Mouse (Mus musculus): ENCODE results near the gene Adcy5. TPM values are rescaled to one million over a fixed set of nuclear protein-coding genes. Genes with fewer than 3 reads are reported as not detected.

Adcy5 gene
- total RNA-seq, 2 experiments from 2014 or later = 68.7 to 73.4 TPM

GRCm38 (mm10) chr16:35309634-35310033 lies 155.0 kb downstream of the Adcy5 start:
- peak in 1 of 2 experiments; percentile 5 for DNase-seq (ENCODE audit: low spot score in 2 of 2)

DNA sequence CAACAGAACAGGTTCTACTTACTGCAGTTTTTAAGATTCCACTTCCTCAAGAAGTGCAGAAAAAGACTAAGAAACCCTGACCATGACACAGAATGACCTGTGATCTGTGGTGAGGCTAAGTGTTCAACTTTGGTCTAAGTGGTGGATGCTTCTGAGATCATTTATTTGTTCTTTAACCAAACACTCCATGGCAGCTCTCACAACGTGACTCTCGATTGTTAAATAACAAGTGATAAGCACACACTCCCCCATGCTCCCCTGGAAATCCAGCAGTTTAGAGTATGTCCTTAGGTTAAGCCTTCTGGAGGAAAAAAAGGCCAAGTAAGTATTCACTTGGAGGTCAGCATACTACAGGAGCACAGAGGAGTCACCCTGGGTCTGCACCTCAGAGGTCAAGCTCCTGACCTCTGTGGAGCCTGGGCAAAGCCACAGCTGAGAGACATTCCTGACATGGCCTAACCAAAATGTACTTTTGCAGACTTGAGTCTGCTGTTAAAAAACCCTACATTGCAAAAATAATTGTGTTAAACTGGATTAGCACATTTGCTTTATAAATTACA lies 156.0 kb downstream of the Adcy5 start:
- DNase-seq (ENCODE audit: low spot score in 2 of 2) = peak in 1 of 2 experiments; percentile 5

- no peak for DNase-seq (ENCODE audit: low spot score in 2 of 2)
Measured at GRCm38 (mm10) chr16:35311586-35311985, 156.9 kb downstream of the Adcy5 start.

DNA sequence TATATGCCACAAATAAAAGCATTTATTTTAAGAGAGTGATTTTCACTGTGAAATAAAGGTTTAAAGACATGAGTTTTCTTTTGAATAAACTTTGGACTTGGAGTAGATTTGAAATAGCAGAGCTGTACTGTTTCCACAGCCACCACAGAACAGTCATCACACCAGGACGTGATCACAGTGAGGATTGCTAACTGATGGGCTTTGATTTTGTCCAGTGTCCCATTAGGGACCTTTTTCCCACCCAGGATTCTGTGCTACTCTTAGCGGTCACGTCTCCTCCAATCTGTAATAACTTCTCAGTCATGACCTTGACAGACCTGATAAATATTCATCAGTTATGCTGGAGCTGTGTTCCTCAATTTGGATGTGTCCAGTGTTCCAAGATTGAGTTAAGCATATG lies 160.8 kb downstream of the Adcy5 start:
- no peak for DNase-seq (ENCODE audit: low spot score in 2 of 2)

DNA sequence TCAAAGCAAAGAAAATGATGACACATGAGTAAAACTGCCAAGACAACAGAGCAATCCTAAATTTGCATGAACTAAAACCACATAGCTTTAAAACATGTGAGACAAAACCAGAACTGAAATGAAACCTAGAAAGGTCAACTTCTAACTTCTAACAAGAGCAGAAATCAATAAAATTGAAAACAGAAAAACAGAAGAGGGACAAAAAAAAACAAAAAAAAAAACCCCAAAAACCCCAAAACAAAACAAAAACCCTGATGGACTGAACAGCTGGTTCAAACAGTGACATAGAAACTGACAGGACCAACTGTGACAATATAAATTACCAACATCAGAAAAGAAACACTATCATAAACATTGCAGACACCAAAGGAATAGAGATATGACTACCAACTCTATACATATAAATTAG lies 162.2 kb downstream of the Adcy5 start:
- no peak for DNase-seq (ENCODE audit: low spot score in 2 of 2)

GRCm38 (mm10) chr16:35317460-35317859 lies 162.8 kb downstream of the Adcy5 start:
- DNase-seq (ENCODE audit: low spot score in 2 of 2) = no peak

DNA sequence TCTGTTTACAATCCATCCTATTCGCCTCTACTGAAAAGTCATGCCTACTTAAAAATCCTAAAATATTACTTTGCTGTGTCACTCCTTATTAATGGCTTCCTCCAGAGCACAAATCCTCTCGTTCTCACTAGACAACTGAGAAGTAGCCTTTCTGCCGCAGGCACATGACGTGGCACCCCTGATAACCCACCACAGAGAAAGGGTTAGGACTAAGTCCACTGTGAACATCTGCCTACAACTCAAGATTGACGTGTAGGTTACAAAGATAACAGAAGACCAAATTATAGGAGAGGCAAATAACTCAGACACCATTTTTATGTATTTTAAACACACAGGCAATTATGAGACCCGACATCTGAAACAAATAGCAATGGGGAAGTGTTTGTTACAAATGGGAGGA lies 163.7 kb downstream of the Adcy5 start:
- DNase-seq (ENCODE audit: low spot score in 2 of 2) = no peak

DNA sequence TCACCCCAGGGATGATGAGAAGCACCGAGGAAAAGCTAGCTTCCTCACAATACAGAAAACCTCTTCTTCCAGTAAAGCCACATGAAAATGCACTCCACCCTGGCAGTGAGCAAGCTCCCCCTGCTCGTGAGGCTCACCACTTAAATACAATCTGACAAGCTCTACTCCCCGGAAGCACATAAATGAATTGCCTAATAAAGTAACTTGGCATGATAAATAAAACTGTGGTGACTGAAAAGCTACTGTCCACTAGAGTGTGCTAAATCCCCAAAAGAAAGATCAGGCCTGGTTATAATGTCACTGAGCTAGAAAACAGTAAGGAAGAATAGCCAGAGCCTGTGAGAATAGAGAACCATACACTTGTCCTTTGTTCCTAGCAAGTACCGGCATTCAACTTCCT lies 164.7 kb downstream of the Adcy5 start:
- no peak for DNase-seq (ENCODE audit: low spot score in 2 of 2)

- no peak for DNase-seq (ENCODE audit: low spot score in 2 of 2)
Measured at GRCm38 (mm10) chr16:35319773-35320172, 165.1 kb downstream of the Adcy5 start.

DNA sequence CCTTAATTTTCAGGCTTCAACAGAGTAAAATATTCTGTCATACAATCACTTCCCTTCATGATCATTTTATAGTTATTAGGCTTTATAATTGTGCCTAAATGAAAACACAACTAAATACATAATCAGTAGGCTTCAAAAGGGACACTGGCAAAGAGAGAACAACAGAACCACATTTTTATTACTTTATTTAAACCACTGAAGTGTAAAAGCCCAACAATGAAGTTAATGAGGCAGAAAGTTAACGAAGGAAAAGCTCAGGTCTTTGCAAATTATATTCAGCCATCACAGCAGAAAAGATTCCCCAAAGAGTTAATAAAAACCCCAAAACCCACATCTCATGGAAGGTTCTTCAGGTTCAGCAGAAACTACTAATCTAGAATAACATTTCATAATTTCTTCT lies 175.8 kb downstream of the Adcy5 start:
- no peak for DNase-seq (ENCODE audit: low spot score in 2 of 2)

Other genes with a start within 250 kb of the Adcy5 start
- gene Hacd2, start 132.4 kb upstream of the Adcy5 start, total RNA-seq (2021) = 10 to 100 TPM; 28.2 to 34.2 TPM
- 10 to 100 TPM; 16.2 to 21.5 TPM for gene Sec22a, start 209.0 kb downstream of the Adcy5 start, total RNA-seq (2021)

Data from layer of hippocampus, postnatal 10 days (tissue).